Mouse (Mus musculus) heart, postnatal 0 days (tissue): ENCODE measurements at regions not wholly inside any gene's neighbourhood (a gene's known extent, or its start where the extent isn't known, plus 50 kb on each side); places are given as distances from the start of the nearest gene placed in this dataset.

ENCODE experiments used
- ATAC-seq: fragments of 200-750 bp; cut with Nextera tagmentation; 2 replicates; pipeline ENCODE4 v1.8.0; 2017; ENCODE audit warnings: low read depth, moderate number of reproducible peaks, moderate library complexity; ENCODE audit not compliant: insufficient read depth
- DNase-seq: peaks from one replicate; pipeline ENCODE4 v3.0.0-alpha.2; 2016; ENCODE audit warnings: low spot score
- H3K27ac ChIP-seq: fragments of 300-500 bp; sonication (generic); 2 replicates; pipeline ENCODE4 v1.5.1; 2014; ENCODE audit warnings: low read depth, mild to moderate bottlenecking
- H3K27me3 ChIP-seq: fragments of 300-500 bp; sonication (generic); 2 replicates; pipeline ENCODE4 v1.6.1; 2014; ENCODE audit warnings: low read length, mixed read lengths; ENCODE audit not compliant: control insufficient read depth, insufficient read depth
- H3K36me3 ChIP-seq: fragments of 300-500 bp; sonication (generic); replicated peaks from 2 replicates; pipeline ENCODE4 v1.6.1; 2014; ENCODE audit warnings: low read length, mixed read lengths; ENCODE audit not compliant: control insufficient read depth, insufficient read depth
- H3K4me1 ChIP-seq: fragments of 300-500 bp; sonication (generic); 2 replicates; pipeline ENCODE4 v1.6.1; 2014; ENCODE audit warnings: antibody characterized with exemption; ENCODE audit not compliant: control insufficient read depth, insufficient read depth
- H3K4me2 ChIP-seq: fragments of 300-500 bp; sonication (generic); 2 replicates; pipeline ENCODE4 v1.6.1; 2014; ENCODE audit warnings: low read depth, mild to moderate bottlenecking, low read length, moderate library complexity
- H3K4me3 ChIP-seq: fragments of 300-500 bp; sonication (generic); 2 replicates; pipeline ENCODE4 v1.5.1; 2014; ENCODE audit warnings: low read depth, low read length
- H3K9ac ChIP-seq: fragments of 300-500 bp; sonication (generic); replicated peaks from 2 replicates; pipeline ENCODE4 v1.6.1; 2014; ENCODE audit warnings: low read depth, low read length, mixed read lengths
- H3K9me3 ChIP-seq: fragments of 300-500 bp; sonication (generic); replicated peaks from 2 replicates; pipeline ENCODE4 v1.6.1; 2016; ENCODE audit warnings: low read length; ENCODE audit not compliant: control insufficient read depth
- CTCF ChIP-seq: IDR thresholded peaks from 2 replicates; pipeline ENCODE4 v1.5.1; 2016; ENCODE audit warnings: antibody characterized with exemption, control low read depth, low read depth
- EP300 ChIP-seq: IDR thresholded peaks from 2 replicates; pipeline ENCODE4 v1.6.1; 2016; ENCODE audit warnings: antibody characterized with exemption, low read depth
- WGBS: fragments of 180-500 bp; shearing (Covaris S2); extraction: QIAGEN DNeasy Blood & Tissue Kit; methylation state at CpG from one replicate; pipeline ENCODE4 v1.1.7; 2014; 5-methylcytosine and 5-hydroxymethylcytosine counted together

DNA sequence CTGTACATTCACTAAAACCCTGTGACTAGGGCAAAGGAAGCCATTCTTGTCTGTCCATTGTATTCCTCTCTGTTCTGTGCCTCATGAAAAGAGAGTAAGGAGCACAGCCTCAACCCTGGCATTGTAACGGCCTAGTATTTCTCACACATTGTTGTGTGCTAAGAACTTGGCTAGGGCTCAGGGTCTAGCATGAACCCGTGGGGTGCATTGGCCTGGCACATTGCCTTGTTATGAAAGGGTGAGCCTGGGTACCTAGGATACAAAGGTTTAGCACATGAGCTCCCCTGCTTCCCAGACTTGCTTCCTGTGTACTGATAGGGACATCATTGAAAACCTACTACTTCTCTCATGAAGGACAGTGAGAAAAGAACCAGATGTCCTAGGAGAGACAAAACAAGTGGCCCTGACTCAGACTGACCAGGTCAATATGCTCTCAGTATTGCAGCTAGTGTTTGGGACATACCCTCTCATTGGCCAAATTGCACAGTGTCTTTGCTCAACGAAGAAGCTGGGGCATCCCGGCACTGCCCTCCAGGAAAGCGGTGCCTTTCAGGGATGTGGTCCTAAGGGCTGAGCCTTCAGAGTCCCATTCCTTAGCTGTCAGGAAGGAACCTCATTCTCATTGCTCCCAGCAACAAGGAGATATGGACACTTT is 298.6 kb downstream of the Glrx3 start:
- WGBS = 72% methylated on average over 5 of the region's 5 CpGs
- TF ChIP-seq CTCF (no peak), EP300 (no peak)
- H3K27me3 ChIP-seq = no peaks in the 10 kb centered on the region
- DNase-seq (no peak), ATAC-seq (no peak)
- no peaks in the 10 kb centered on the region for H3K36me3 ChIP-seq
- H3K4me1 ChIP-seq = no peaks in the 10 kb centered on the region
- H3K27ac ChIP-seq = no peak overlapping the region
- no peak overlapping the region for H3K9ac ChIP-seq
- no peak overlapping the region for H3K4me2 ChIP-seq
- no peaks in the 10 kb centered on the region for H3K9me3 ChIP-seq
- H3K4me3 ChIP-seq = no peak overlapping the region

DNA sequence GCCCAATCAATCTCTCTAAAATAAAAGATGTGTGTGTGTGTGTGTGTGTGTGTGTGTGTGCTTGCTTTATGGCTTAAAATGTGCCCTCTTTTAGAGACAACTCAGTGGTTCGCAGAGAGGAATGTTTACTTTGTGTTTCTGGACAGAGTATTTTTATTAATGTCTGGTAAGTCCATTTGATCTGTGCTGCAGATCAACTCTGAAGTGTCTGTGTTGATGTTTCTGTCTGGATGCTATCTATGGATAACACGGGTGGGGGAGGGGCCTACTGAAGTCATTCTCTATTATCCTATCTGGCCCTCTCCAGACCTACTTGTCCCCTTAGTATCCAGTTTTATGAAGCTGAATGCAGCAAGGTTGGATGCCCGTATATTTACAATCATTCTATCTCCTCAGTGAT is 304.3 kb downstream of the Glrx3 start:
- Histone ChIP-seq H3K4me2 (no peak overlapping the region), H3K27ac (no peak overlapping the region)
- 56% methylated on average over 3 of the region's 3 CpGs for WGBS

DNA sequence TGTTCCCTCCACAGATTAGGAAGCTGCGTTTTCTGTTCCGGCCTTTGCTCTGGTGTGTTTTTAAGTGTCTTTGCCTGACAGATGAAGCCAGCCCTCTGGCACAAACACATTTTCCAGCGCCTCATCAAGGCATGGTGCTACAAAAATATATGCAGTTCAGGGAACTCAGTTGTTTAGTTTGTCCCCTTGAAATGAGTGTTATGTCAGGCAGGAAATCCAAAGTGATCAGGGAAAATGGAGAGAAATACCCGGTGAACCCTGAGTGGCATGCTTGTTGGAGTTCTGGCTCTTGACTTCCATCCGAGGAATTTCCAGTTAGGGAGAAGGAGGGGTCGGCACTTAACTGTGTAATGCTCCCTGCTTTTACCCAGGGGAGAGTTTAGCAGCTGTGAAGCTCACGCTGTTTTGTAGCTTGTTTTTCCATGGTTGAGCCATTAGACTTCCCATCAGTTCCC is 304.9 kb downstream of the Glrx3 start:
- WGBS = 21% methylated on average over 7 of the region's 7 CpGs
- H3K27ac ChIP-seq = no peak overlapping the region
- H3K36me3 ChIP-seq = no peaks in the 10 kb centered on the region
- H3K9me3 ChIP-seq = no peaks in the 10 kb centered on the region
- no peak overlapping the region for H3K9ac ChIP-seq
- no peaks in the 10 kb centered on the region for H3K27me3 ChIP-seq
- H3K4me2 ChIP-seq = no peak overlapping the region
- DNase-seq = no peak
- TF ChIP-seq EP300 (no peak), CTCF (no peak)
- no peaks in the 10 kb centered on the region for H3K4me1 ChIP-seq
- H3K4me3 ChIP-seq = no peak overlapping the region
- ATAC-seq = no peak

More for the DNA sequence above, 304.3 kb downstream of the Glrx3 start:
- Histone ChIP-seq H3K9me3 (no peaks in the 10 kb centered on the region), H3K36me3 (no peaks in the 10 kb centered on the region), H3K4me1 (no peaks in the 10 kb centered on the region), H3K9ac (no peak overlapping the region), H3K27me3 (no peaks in the 10 kb centered on the region), H3K4me3 (no peak overlapping the region)
- DNase-seq = no peak
- no peak for TF ChIP-seq CTCF
- no peak for TF ChIP-seq EP300
- ATAC-seq = no peak

DNA sequence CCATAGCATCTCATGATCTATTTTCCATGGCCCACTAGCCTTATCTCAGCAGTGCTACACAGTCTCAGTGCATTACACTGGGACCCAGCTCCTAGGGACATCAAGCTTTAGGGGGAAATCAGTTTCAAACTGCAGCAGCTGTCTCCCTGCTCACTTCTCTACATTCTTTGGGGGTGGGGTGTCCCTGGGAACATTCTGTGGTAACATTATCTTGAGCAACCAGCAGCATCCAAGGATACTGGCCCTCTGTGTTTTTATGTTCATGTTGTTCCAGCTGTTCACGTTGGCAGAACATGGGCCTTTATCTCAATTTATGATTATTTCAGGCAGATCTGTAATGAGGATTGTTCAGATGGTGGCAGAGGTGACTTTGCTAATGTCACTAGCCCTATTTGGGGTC is 308.2 kb downstream of the Glrx3 start:
- no peaks in the 10 kb centered on the region for H3K4me1 ChIP-seq
- ATAC-seq (no peak), DNase-seq (no peak)
- no peaks in the 10 kb centered on the region for H3K9me3 ChIP-seq
- H3K9ac ChIP-seq = no peak overlapping the region
- TF ChIP-seq EP300 (no peak), CTCF (no peak)
- H3K4me3 ChIP-seq = no peak overlapping the region
- no peaks in the 10 kb centered on the region for H3K27me3 ChIP-seq
- no peak overlapping the region for H3K27ac ChIP-seq
- no peaks in the 10 kb centered on the region for H3K36me3 ChIP-seq
- no peak overlapping the region for H3K4me2 ChIP-seq
- 47% methylated on average over 1 of the region's 1 CpGs for WGBS

DNA sequence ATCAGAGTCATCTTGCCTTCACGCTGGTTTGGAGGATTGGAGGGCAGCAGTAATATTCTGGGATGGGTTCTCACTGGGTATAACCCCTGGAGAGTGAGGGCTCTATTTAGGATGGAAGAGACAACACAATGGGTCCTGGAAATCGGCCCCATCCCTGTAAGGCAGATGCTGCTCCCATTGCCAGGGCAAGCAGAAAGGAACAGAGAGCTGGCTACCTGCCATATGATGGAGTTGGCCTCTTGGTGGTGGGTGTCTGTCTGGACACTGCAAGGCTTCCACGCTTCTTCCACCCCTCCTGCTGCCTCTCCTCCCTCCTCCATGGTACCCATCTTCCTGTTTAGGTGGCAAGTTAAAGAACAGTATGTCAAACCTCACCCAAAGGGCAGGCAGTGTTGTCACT is 308.6 kb downstream of the Glrx3 start:
- DNase-seq (no peak), ATAC-seq (no peak)
- Histone ChIP-seq H3K27ac (no peak overlapping the region), H3K27me3 (no peaks in the 10 kb centered on the region), H3K9me3 (no peaks in the 10 kb centered on the region), H3K4me2 (no peak overlapping the region), H3K36me3 (no peaks in the 10 kb centered on the region), H3K4me1 (no peaks in the 10 kb centered on the region), H3K4me3 (no peak overlapping the region), H3K9ac (no peak overlapping the region)
- TF ChIP-seq CTCF (no peak), EP300 (no peak)
- WGBS = 63% methylated on average over 3 of the region's 3 CpGs

DNA sequence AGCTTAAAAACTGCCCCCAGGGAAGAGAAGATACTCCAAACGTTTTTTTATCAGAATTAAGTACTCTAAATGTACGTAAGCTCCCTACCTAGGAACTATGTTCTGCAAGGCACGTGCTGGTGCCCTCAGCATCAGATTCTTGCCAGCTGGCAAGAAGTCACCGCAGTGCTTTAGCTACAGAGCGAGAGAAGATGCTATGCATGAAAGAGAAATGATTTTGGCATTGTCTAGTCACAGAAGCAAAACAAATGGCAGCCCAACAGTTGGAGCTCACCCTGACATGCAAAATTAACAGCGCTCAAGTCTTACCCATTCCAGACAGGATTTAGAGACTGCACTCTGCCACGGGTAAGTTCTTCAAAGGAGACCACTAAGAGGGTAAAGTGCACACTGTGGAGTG is 311.5 kb downstream of the Glrx3 start:
- ATAC-seq = no peak
- no peak overlapping the region for H3K9ac ChIP-seq
- no peak for DNase-seq
- H3K9me3 ChIP-seq = no peaks in the 10 kb centered on the region
- H3K36me3 ChIP-seq = no peaks in the 10 kb centered on the region
- H3K4me1 ChIP-seq = no peaks in the 10 kb centered on the region
- H3K27me3 ChIP-seq = no peaks in the 10 kb centered on the region
- TF ChIP-seq EP300 (no peak), CTCF (no peak)
- H3K27ac ChIP-seq = no peak overlapping the region
- H3K4me3 ChIP-seq = no peak overlapping the region
- WGBS = 69% methylated on average over 7 of the region's 7 CpGs
- H3K4me2 ChIP-seq = no peak overlapping the region
